Mouse (Mus musculus): Measurements from ENCODE around the gene Nrf1. TPM values are rescaled to one million over a fixed set of nuclear protein-coding genes. Genes with fewer than 3 reads are reported as not detected.

Gene Nrf1
- 80.3 TPM for total RNA-seq (2023)

GRCm38 (mm10) chr6:30047271-30048162, at the start of gene Nrf1:
Gene Nrf1, plus strand, starts transcription at chr6:30047988.

Other genes with a start within 250 kb of the Nrf1 start
- gene Strip2, start 131.0 kb upstream of the Nrf1 start, total RNA-seq (2023), result 0.35 TPM